Mouse (Mus musculus) heart, postnatal 0 days (tissue): ENCODE data around the gene Hnrnpdl.

Experiments used
- CTCF ChIP-seq: IDR thresholded peaks from 2 replicates; pipeline ENCODE4 v1.5.1; 2016; ENCODE audit warnings: antibody characterized with exemption, control low read depth, low read depth
- EP300 ChIP-seq: IDR thresholded peaks from 2 replicates; pipeline ENCODE4 v1.6.1; 2016; ENCODE audit warnings: antibody characterized with exemption, low read depth

DNA sequence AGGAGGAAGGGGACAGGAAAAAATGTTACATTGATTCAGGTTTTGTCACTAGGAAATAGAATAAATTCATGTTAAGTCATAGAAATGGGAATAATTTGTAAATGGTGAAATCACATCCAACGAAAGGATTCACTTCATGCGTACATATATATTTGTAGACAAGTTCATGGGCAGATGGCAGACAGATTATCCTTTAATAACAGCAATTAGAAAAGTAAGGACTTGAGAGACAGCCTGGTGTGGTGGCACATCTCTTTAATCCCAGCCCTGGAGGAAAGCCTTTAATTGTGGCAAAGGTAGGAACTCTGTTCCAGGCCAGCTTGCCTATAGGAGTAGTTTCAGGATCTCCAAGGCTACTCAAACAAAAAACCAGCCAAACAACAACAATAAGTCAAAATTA lies 30.1 kb upstream of the Hnrnpdl start:
- TF ChIP-seq CTCF: no peak
- TF ChIP-seq EP300: no peak
